Mouse (Mus musculus) embryonic fibroblast, embryonic 13.5 days (primary cell): ENCODE results near the gene Nectin1.

Experiments
- CTCF ChIP-seq: IDR thresholded peaks from 2 replicates; pipeline ENCODE4 v1.5.1; 2011; ENCODE audit warnings: mild to moderate bottlenecking, control low read depth, low read length, moderate library complexity, borderline replicate concordance; ENCODE audit not compliant: insufficient read depth
- POLR2A ChIP-seq: IDR thresholded peaks from 2 replicates; pipeline ENCODE4 v1.6.1; 2011; ENCODE audit warnings: low read depth, mild to moderate bottlenecking, control low read depth, low read length, moderate library complexity

GRCm38 (mm10) chr9:43747710-43748109, 3.9 kb downstream of the Nectin1 start:
- TF ChIP-seq CTCF: no peak
- TF ChIP-seq POLR2A: no peak
